Mouse (Mus musculus): ENCODE measurements around the gene Tcap. TPM values are rescaled to one million over a fixed set of nuclear protein-coding genes. Genes with fewer than 3 reads are reported as not detected.

Tcap gene
- 6.7 and 8.0 TPM in 2 replicates for polyA plus RNA-seq (2015; fragmentation: Nextera tagmentation; extraction: Ambion mirVana)

- Histone ChIP-seq H3K27ac (ENCODE audit: low read length) (no peak within 1 kb of the TSS), H3K36me3 (ENCODE audit: control insufficient read depth, insufficient read depth, low read length) (peaks cover 15% of the 10 kb centered on the region), H3K27me3 (ENCODE audit: control insufficient read depth, insufficient read depth, low read depth, low read length) (peaks cover 31% of the 10 kb centered on the region), H3K9me3 (ENCODE audit: control insufficient read depth, low read length) (no peaks in the 10 kb centered on the region), H3K4me2 (ENCODE audit: low read depth, low read length) (no peak within 1 kb of the TSS), H3K9ac (ENCODE audit: low read length) (0 out of 2 replicates have a peak within 1 kb of the TSS, but pooled peaks have one; percentile 15), H3K4me3 (ENCODE audit: low read length) (no peak within 1 kb of the TSS), H3K4me1 (replicated peaks; ENCODE audit: control insufficient read depth, insufficient read depth, low read length) (peaks cover 9% of the 10 kb centered on the region)
- WGBS = 51% methylated on average over 14 of the region's 14 CpGs
- ATAC-seq (ENCODE audit: low read depth) = no peak
Measured at GRCm38 (mm10) chr11:98383261-98384030, at the start of gene Tcap. Tcap (plus strand) TSS chr11:98383811.

- no peaks in the 10 kb centered on the region for H3K9me3 ChIP-seq (ENCODE audit: control insufficient read depth, low read length)
- H3K27ac ChIP-seq (ENCODE audit: low read length) = no peak overlapping the region
- H3K4me2 ChIP-seq (ENCODE audit: low read depth, low read length) = peak overlapping the region; percentile 21; the same call in 1 of the 2 replicates
- ATAC-seq (ENCODE audit: low read depth) = no peak
- WGBS = 3% methylated on average over 34 of the region's 41 CpGs
- H3K4me3 ChIP-seq (ENCODE audit: low read length) = no peak overlapping the region
- peaks cover 100% of the 10 kb centered on the region for H3K27me3 ChIP-seq (ENCODE audit: control insufficient read depth, insufficient read depth, low read depth, low read length)
- H3K4me1 ChIP-seq (replicated peaks; ENCODE audit: control insufficient read depth, insufficient read depth, low read length) = peaks cover 7% of the 10 kb centered on the region
- H3K36me3 ChIP-seq (ENCODE audit: control insufficient read depth, insufficient read depth, low read length) = no peaks in the 10 kb centered on the region
- H3K9ac ChIP-seq (ENCODE audit: low read length) = no peak overlapping the region
Measured at GRCm38 (mm10) chr11:98333981-98334741, 49.5 kb upstream of the Tcap start.

- no peak for ATAC-seq (ENCODE audit: low read depth)
- WGBS = 4% methylated on average over 9 of the region's 9 CpGs
- H3K27ac ChIP-seq (ENCODE audit: low read length) = no peak overlapping the region
- H3K4me3 ChIP-seq (ENCODE audit: low read length) = no peak overlapping the region
- peaks cover 11% of the 10 kb centered on the region for H3K4me1 ChIP-seq (replicated peaks; ENCODE audit: control insufficient read depth, insufficient read depth, low read length)
- H3K9ac ChIP-seq (ENCODE audit: low read length) = no peak overlapping the region
- H3K9me3 ChIP-seq (ENCODE audit: control insufficient read depth, low read length) = no peaks in the 10 kb centered on the region
- H3K36me3 ChIP-seq (ENCODE audit: control insufficient read depth, insufficient read depth, low read length) = no peaks in the 10 kb centered on the region
- no peak overlapping the region for H3K4me2 ChIP-seq (ENCODE audit: low read depth, low read length)
- peaks cover 100% of the 10 kb centered on the region for H3K27me3 ChIP-seq (ENCODE audit: control insufficient read depth, insufficient read depth, low read depth, low read length)
Measured at GRCm38 (mm10) chr11:98335250-98335649, 48.4 kb upstream of the Tcap start.

GRCm38 (mm10) chr11:98336245-98337107 is 47.1 kb upstream of the Tcap start:
- no peak overlapping the region for H3K27ac ChIP-seq (ENCODE audit: low read length)
- H3K4me1 ChIP-seq (replicated peaks; ENCODE audit: control insufficient read depth, insufficient read depth, low read length) = peaks cover 11% of the 10 kb centered on the region
- H3K4me2 ChIP-seq (ENCODE audit: low read depth, low read length) = no peak overlapping the region
- H3K4me3 ChIP-seq (ENCODE audit: low read length) = no peak overlapping the region
- no peak for ATAC-seq (ENCODE audit: low read depth)
- no peaks in the 10 kb centered on the region for H3K9me3 ChIP-seq (ENCODE audit: control insufficient read depth, low read length)
- H3K27me3 ChIP-seq (ENCODE audit: control insufficient read depth, insufficient read depth, low read depth, low read length) = peaks cover 98% of the 10 kb centered on the region
- WGBS = 19% methylated on average over 13 of the region's 13 CpGs
- H3K36me3 ChIP-seq (ENCODE audit: control insufficient read depth, insufficient read depth, low read length) = no peaks in the 10 kb centered on the region
- H3K9ac ChIP-seq (ENCODE audit: low read length) = no peak overlapping the region

- ATAC-seq (ENCODE audit: low read depth) = no peak
- Histone ChIP-seq H3K9ac (ENCODE audit: low read length) (peak overlapping the region; percentile 69), H3K4me3 (ENCODE audit: low read length) (peak overlapping the region; percentile 62), H3K27ac (ENCODE audit: low read length) (no peak overlapping the region), H3K9me3 (ENCODE audit: control insufficient read depth, low read length) (no peaks in the 10 kb centered on the region), H3K4me2 (ENCODE audit: low read depth, low read length) (peak overlapping the region; percentile 100), H3K27me3 (ENCODE audit: control insufficient read depth, insufficient read depth, low read depth, low read length) (peaks cover 86% of the 10 kb centered on the region), H3K4me1 (replicated peaks; ENCODE audit: control insufficient read depth, insufficient read depth, low read length) (peaks cover 19% of the 10 kb centered on the region), H3K36me3 (ENCODE audit: control insufficient read depth, insufficient read depth, low read length) (no peaks in the 10 kb centered on the region)
- WGBS = under 1% methylated on average over 54 of the region's 57 CpGs
Measured at GRCm38 (mm10) chr11:98338507-98338961, 45.1 kb upstream of the Tcap start.

GRCm38 (mm10) chr11:98339071-98339501 is 44.5 kb upstream of the Tcap start:
- Histone ChIP-seq H3K4me1 (replicated peaks; ENCODE audit: control insufficient read depth, insufficient read depth, low read length) (peaks cover 19% of the 10 kb centered on the region), H3K27ac (ENCODE audit: low read length) (no peak overlapping the region), H3K4me3 (ENCODE audit: low read length) (peak overlapping the region; percentile 62), H3K27me3 (ENCODE audit: control insufficient read depth, insufficient read depth, low read depth, low read length) (peaks cover 81% of the 10 kb centered on the region), H3K9ac (ENCODE audit: low read length) (peak overlapping the region; percentile 69), H3K9me3 (ENCODE audit: control insufficient read depth, low read length) (no peaks in the 10 kb centered on the region), H3K4me2 (ENCODE audit: low read depth, low read length) (peak overlapping the region; percentile 100), H3K36me3 (ENCODE audit: control insufficient read depth, insufficient read depth, low read length) (no peaks in the 10 kb centered on the region)
- ATAC-seq (ENCODE audit: low read depth) = no peak
- under 1% methylated on average over 19 of the region's 19 CpGs for WGBS

- Histone ChIP-seq H3K27me3 (ENCODE audit: control insufficient read depth, insufficient read depth, low read depth, low read length) (peaks cover 74% of the 10 kb centered on the region), H3K9me3 (ENCODE audit: control insufficient read depth, low read length) (no peaks in the 10 kb centered on the region), H3K4me3 (ENCODE audit: low read length) (no peak overlapping the region; the same call in none of the 2 replicates), H3K4me1 (replicated peaks; ENCODE audit: control insufficient read depth, insufficient read depth, low read length) (peaks cover 19% of the 10 kb centered on the region), H3K36me3 (ENCODE audit: control insufficient read depth, insufficient read depth, low read length) (no peaks in the 10 kb centered on the region), H3K9ac (ENCODE audit: low read length) (no peak overlapping the region), H3K27ac (ENCODE audit: low read length) (no peak overlapping the region), H3K4me2 (ENCODE audit: low read depth, low read length) (peak overlapping the region; percentile 100)
- ATAC-seq (ENCODE audit: low read depth) = no peak
- WGBS = 12% methylated on average over 11 of the region's 11 CpGs
Measured at GRCm38 (mm10) chr11:98339679-98340287, 43.8 kb upstream of the Tcap start.

- ATAC-seq (ENCODE audit: low read depth) = no peak
- Histone ChIP-seq H3K4me1 (replicated peaks; ENCODE audit: control insufficient read depth, insufficient read depth, low read length) (peaks cover 19% of the 10 kb centered on the region), H3K4me2 (ENCODE audit: low read depth, low read length) (no peak overlapping the region), H3K27ac (ENCODE audit: low read length) (no peak overlapping the region), H3K9ac (ENCODE audit: low read length) (no peak overlapping the region), H3K36me3 (ENCODE audit: control insufficient read depth, insufficient read depth, low read length) (no peaks in the 10 kb centered on the region), H3K4me3 (ENCODE audit: low read length) (no peak overlapping the region), H3K9me3 (ENCODE audit: control insufficient read depth, low read length) (no peaks in the 10 kb centered on the region), H3K27me3 (ENCODE audit: control insufficient read depth, insufficient read depth, low read depth, low read length) (peaks cover 71% of the 10 kb centered on the region)
- 6% methylated on average over 4 of the region's 4 CpGs for WGBS
Measured at GRCm38 (mm10) chr11:98340597-98340996, 43.0 kb upstream of the Tcap start.

All from lung, embryonic 16.5 days (tissue).